Mouse (Mus musculus): ENCODE measurements around the gene Pear1. TPM values are rescaled to one million over a fixed set of nuclear protein-coding genes. Genes with fewer than 3 reads are reported as not detected.

The Pear1 gene
- polyA plus RNA-seq, 1 experiment, result 19.8 TPM

DNA sequence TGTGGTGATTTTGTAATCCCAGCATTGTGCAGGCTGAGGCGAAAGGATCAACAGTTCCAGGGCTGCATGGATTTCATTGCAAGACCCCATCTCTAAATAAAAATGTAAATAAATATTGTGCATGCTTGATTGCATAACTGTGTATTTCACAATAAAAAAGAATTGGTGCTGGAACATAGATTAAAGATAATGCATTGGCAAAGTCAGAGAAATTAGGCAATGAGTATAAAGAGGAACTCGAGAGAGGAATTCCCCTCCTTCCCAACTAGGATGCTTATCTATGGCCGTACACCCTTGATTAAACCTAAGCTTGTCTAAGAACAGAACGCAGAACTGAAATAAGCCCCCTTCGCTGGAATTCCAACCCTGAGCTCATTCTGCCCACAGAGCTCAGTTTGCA lies 39.0 kb downstream of the Pear1 start:
- no peak for TF ChIP-seq POLR2A (IDR thresholded peaks at IDR 0.05; ENCODE audit: control insufficient read depth, extremely low read depth, insufficient read depth, low read length, poor library complexity)
- no peak for TF ChIP-seq CTCF (IDR thresholded peaks at IDR 0.05; ENCODE audit: borderline replicate concordance, control insufficient read depth, extremely low read depth, insufficient read depth, low read length, poor library complexity)
- DNase-seq, result no peak
- WGBS, result 66% methylated on average over 5 of the region's 5 CpGs

DNA sequence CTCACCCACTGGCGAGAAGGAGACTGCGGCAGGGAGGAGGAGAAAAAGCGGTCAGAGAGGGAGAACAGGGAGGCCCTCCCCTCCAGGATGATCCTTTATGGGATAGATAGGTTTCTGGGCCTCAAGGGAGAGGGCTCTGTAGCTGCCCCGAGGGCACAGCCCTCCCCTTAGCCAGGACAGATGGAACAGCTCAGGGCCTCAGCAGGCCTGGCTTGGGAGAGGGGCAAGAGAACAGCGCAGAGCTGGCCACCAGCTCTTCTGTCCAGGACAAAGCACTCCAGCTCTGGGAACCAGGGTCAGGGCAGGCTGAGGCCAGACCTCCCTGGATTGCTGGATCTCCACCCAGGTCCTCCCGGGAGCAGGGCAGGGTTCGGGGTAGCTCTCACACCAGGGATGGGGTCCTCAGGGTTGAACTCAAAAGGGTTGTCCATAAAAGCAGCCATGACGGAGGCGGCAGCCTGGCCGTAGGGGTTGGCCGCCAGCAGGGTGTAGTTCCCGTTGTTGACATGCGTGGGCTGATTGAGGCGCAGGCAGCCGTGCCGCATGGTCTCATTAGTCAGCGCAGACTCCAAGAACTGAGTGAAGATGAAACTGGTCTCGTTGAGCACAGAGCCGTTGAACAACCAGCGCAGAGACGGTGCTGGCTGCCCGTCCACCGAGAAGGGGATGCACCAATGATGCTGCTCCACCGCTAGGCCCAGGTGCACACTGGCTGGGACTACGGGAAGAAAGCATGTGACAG lies 40.7 kb downstream of the Pear1 start:
- no peak overlapping the region for H3K27ac ChIP-seq (ENCODE audit: control insufficient read depth, insufficient read depth, low read length)
- H3K27me3 ChIP-seq (ENCODE audit: control insufficient read depth, insufficient read depth, low read length), result no peaks in the 10 kb centered on the region
- 91% methylated on average over 25 of the region's 25 CpGs for WGBS
- no peaks in the 10 kb centered on the region for H3K36me3 ChIP-seq (ENCODE audit: control insufficient read depth, insufficient read depth, low read length)
- no peak for TF ChIP-seq POLR2A (IDR thresholded peaks at IDR 0.05; ENCODE audit: control insufficient read depth, extremely low read depth, insufficient read depth, low read length, poor library complexity)
- no peak for DNase-seq
- H3K4me3 ChIP-seq (ENCODE audit: control insufficient read depth, insufficient read depth, low read length), result no peak overlapping the region
- no peaks in the 10 kb centered on the region for H3K4me1 ChIP-seq (replicated peaks; ENCODE audit: control insufficient read depth, insufficient read depth, low read length)

More for the DNA sequence above, 39.0 kb downstream of the Pear1 start:
- no peaks in the 10 kb centered on the region for H3K4me1 ChIP-seq (replicated peaks; ENCODE audit: control insufficient read depth, insufficient read depth, low read length)
- no peaks in the 10 kb centered on the region for H3K36me3 ChIP-seq (ENCODE audit: control insufficient read depth, insufficient read depth, low read length)
- no peaks in the 10 kb centered on the region for H3K27me3 ChIP-seq (ENCODE audit: control insufficient read depth, insufficient read depth, low read length)
- no peak overlapping the region for H3K4me3 ChIP-seq (ENCODE audit: control insufficient read depth, insufficient read depth, low read length)
- no peak overlapping the region for H3K27ac ChIP-seq (ENCODE audit: control insufficient read depth, insufficient read depth, low read length)

DNA sequence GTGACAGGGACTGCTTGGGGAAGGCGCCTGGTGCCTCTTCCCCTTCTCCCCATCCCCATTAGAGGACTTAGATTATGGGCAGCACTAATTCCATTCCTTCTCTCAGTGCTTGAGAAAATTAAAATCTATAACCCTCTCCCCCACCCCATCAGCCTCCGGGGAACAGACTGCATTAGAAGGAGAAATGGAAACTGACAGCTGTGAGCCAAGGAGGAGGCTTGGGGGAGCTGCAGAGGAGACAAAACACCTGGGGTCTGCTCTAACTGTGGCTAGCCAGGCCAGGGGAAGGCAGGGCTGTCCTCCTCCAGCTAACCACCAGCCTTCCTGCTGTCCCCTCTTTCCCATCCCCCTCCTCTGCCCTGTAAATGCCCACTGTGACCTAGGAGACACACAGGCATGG lies 45.0 kb downstream of the Pear1 start:
- Histone ChIP-seq H3K4me1 (replicated peaks; ENCODE audit: control insufficient read depth, insufficient read depth, low read length) (no peaks in the 10 kb centered on the region), H3K4me3 (ENCODE audit: control insufficient read depth, insufficient read depth, low read length) (no peak overlapping the region), H3K27ac (ENCODE audit: control insufficient read depth, insufficient read depth, low read length) (no peak overlapping the region), H3K36me3 (ENCODE audit: control insufficient read depth, insufficient read depth, low read length) (no peaks in the 10 kb centered on the region), H3K27me3 (ENCODE audit: control insufficient read depth, insufficient read depth, low read length) (no peaks in the 10 kb centered on the region)
- TF ChIP-seq POLR2A (IDR thresholded peaks at IDR 0.05; ENCODE audit: control insufficient read depth, extremely low read depth, insufficient read depth, low read length, poor library complexity) (no peak), CTCF (IDR thresholded peaks at IDR 0.05; ENCODE audit: borderline replicate concordance, control insufficient read depth, extremely low read depth, insufficient read depth, low read length, poor library complexity) (no peak)
- no peak for DNase-seq
- WGBS, result 52% methylated on average over 2 of the region's 2 CpGs

DNA sequence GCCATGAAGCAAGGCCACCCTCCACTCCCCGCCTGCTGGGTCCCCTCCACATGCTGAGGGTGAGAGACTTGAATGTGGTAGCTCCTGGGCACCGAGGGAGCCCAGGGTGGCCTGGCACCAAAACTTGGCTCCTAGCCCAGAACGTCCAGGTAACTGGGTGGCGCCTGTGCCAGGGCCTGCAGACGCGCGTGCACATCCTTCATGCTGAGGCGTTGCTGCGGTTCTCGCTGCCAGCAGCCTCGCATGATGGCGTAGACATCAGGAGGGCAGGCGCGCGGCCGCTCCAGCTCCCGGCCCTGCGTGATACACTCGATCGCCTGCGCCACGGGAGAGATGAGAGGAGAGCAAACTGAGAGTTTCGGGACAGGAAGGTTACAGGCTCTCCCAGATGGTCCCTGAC lies 45.8 kb downstream of the Pear1 start:
- no peak overlapping the region for H3K27ac ChIP-seq (ENCODE audit: control insufficient read depth, insufficient read depth, low read length)
- H3K27me3 ChIP-seq (ENCODE audit: control insufficient read depth, insufficient read depth, low read length), result no peaks in the 10 kb centered on the region
- no peak for TF ChIP-seq CTCF (IDR thresholded peaks at IDR 0.05; ENCODE audit: borderline replicate concordance, control insufficient read depth, extremely low read depth, insufficient read depth, low read length, poor library complexity)
- TF ChIP-seq POLR2A (IDR thresholded peaks at IDR 0.05; ENCODE audit: control insufficient read depth, extremely low read depth, insufficient read depth, low read length, poor library complexity), result no peak
- WGBS, result 68% methylated on average over 23 of the region's 23 CpGs
- no peak for DNase-seq
- H3K36me3 ChIP-seq (ENCODE audit: control insufficient read depth, insufficient read depth, low read length), result no peaks in the 10 kb centered on the region
- H3K4me3 ChIP-seq (ENCODE audit: control insufficient read depth, insufficient read depth, low read length), result no peak overlapping the region
- no peaks in the 10 kb centered on the region for H3K4me1 ChIP-seq (replicated peaks; ENCODE audit: control insufficient read depth, insufficient read depth, low read length)

DNA sequence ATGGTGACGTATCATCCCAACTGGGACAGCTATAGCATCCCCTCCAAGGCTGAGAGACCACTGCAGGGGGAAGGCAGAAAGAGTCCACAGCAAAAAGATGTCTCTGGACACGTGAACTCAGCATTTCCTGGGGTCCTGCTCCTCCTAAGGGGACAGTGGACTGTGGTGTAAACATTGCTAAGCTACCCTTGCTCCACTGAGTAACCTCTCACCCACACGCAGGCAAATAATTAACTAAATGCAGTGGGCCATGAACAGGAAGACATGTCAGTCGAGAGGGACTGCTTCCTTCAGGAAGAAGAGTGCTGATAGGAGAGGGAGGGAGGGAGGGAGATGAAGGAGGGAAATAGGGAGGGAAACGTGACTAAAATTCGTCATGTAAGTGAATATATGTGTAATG lies 53.0 kb downstream of the Pear1 start:
- no peaks in the 10 kb centered on the region; the same call in 1 of the 2 replicates for H3K27me3 ChIP-seq (ENCODE audit: control insufficient read depth, insufficient read depth, low read length)
- WGBS, result 65% methylated on average over 6 of the region's 6 CpGs
- no peak for DNase-seq
- no peak overlapping the region for H3K4me3 ChIP-seq (ENCODE audit: control insufficient read depth, insufficient read depth, low read length)
- no peak overlapping the region for H3K27ac ChIP-seq (ENCODE audit: control insufficient read depth, insufficient read depth, low read length)
- TF ChIP-seq POLR2A (IDR thresholded peaks at IDR 0.05; ENCODE audit: control insufficient read depth, extremely low read depth, insufficient read depth, low read length, poor library complexity) (no peak), CTCF (IDR thresholded peaks at IDR 0.05; ENCODE audit: borderline replicate concordance, control insufficient read depth, extremely low read depth, insufficient read depth, low read length, poor library complexity) (no peak)
- peaks cover 9% of the 10 kb centered on the region for H3K4me1 ChIP-seq (replicated peaks; ENCODE audit: control insufficient read depth, insufficient read depth, low read length)
- no peaks in the 10 kb centered on the region for H3K36me3 ChIP-seq (ENCODE audit: control insufficient read depth, insufficient read depth, low read length)

- TF ChIP-seq POLR2A (IDR thresholded peaks at IDR 0.05; ENCODE audit: control insufficient read depth, extremely low read depth, insufficient read depth, low read length, poor library complexity) (no peak), CTCF (IDR thresholded peaks at IDR 0.05; ENCODE audit: borderline replicate concordance, control insufficient read depth, extremely low read depth, insufficient read depth, low read length, poor library complexity) (no peak)
- Histone ChIP-seq H3K27ac (ENCODE audit: control insufficient read depth, insufficient read depth, low read length) (no peak overlapping the region), H3K4me3 (ENCODE audit: control insufficient read depth, insufficient read depth, low read length) (no peak overlapping the region), H3K27me3 (ENCODE audit: control insufficient read depth, insufficient read depth, low read length) (no peaks in the 10 kb centered on the region; the same call in 1 of the 2 replicates), H3K4me1 (replicated peaks; ENCODE audit: control insufficient read depth, insufficient read depth, low read length) (peaks cover 11% of the 10 kb centered on the region), H3K36me3 (ENCODE audit: control insufficient read depth, insufficient read depth, low read length) (no peaks in the 10 kb centered on the region)
- peak; percentile 47 for DNase-seq
- 0% methylated on average over 4 of the region's 4 CpGs for WGBS
These were observed 53.8 kb downstream of the Pear1 start for GRCm38 (mm10) chr3:87770280-87770679.

DNA sequence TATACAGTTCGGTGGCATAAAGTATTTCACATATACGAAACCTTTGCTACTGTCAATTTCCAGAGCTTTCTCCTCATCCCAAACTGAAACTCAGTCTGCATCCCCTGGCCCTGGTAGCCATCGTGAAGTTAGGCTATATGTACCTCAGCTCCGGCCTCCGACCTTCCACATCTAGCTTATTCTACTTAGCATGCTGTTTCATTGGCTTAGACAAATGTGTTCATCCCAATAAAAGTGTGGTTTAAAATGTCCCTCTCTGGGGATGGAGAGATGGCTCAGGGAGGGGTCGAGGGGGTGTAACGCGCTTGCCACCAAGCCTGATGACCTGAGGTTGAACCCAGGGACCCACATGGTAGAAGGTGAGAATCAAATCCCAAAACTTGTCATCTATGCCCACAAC lies 54.6 kb downstream of the Pear1 start:
- H3K27ac ChIP-seq (ENCODE audit: control insufficient read depth, insufficient read depth, low read length), result no peak overlapping the region
- no peaks in the 10 kb centered on the region for H3K36me3 ChIP-seq (ENCODE audit: control insufficient read depth, insufficient read depth, low read length)
- no peaks in the 10 kb centered on the region; the same call in 1 of the 2 replicates for H3K27me3 ChIP-seq (ENCODE audit: control insufficient read depth, insufficient read depth, low read length)
- TF ChIP-seq CTCF (IDR thresholded peaks at IDR 0.05; ENCODE audit: borderline replicate concordance, control insufficient read depth, extremely low read depth, insufficient read depth, low read length, poor library complexity), result no peak
- no peak for TF ChIP-seq POLR2A (IDR thresholded peaks at IDR 0.05; ENCODE audit: control insufficient read depth, extremely low read depth, insufficient read depth, low read length, poor library complexity)
- DNase-seq, result no peak
- H3K4me3 ChIP-seq (ENCODE audit: control insufficient read depth, insufficient read depth, low read length), result no peak overlapping the region
- 83% methylated on average over 8 of the region's 8 CpGs for WGBS
- peaks cover 18% of the 10 kb centered on the region for H3K4me1 ChIP-seq (replicated peaks; ENCODE audit: control insufficient read depth, insufficient read depth, low read length)

Measured in thymus, adult 2 months (tissue).